Comparison of ENCODE assay signal across 24 mouse cellular contexts in genomic region chr11:32388064-32388463, GRCm38 (mm10). TPM values are rescaled to one million over a fixed set of nuclear protein-coding genes. Genes with fewer than 3 reads are reported as not detected.
DNase-seq lines count a peak whose midpoint lies in the region; ATAC-seq and TF ChIP-seq lines count a peak whose summit lies in the region.
"Had no signal": no experiment of that assay in that cellular context is flagged by ENCODE, and none has a peak within 500 bp of the region (broad histone marks: within the 10 kb centered on the region; RNA-seq: fewer than 3 reads in every experiment).

No protein-coding gene starts in this region.

- no peak overlapping the region for H3K4me3 ChIP-seq in kidney, adult 2 months (ENCODE audit: insufficient read depth, low read depth, low read length)
- H3K4me3 ChIP-seq in lung, embryonic 16.5 days (ENCODE audit: low read length): no peak overlapping the region
- H3K4me3 ChIP-seq: forebrain, embryonic 10.5 days; forebrain, embryonic 13.5 days; hindbrain, embryonic 10.5 days; hindbrain, embryonic 13.5 days had no signal

- WGBS in kidney, adult 2 months: 56% methylated on average over 2 of the region's 2 CpGs
- WGBS in lung, embryonic 16.5 days: 66% methylated on average over 2 of the region's 2 CpGs

- no peaks in the 10 kb centered on the region for H3K9me3 ChIP-seq in lung, embryonic 16.5 days (ENCODE audit: control insufficient read depth, low read length)
- H3K9me3 ChIP-seq: forebrain, embryonic 10.5 days; forebrain, embryonic 13.5 days; G1E; hindbrain, embryonic 10.5 days; hindbrain, embryonic 13.5 days had no signal

- TF ChIP-seq POLR2A in kidney, adult 2 months (IDR thresholded peaks at IDR 0.05; ENCODE audit: low read depth, low read length): no peak

- no peaks in the 10 kb centered on the region for H3K4me1 ChIP-seq in kidney, adult 2 months (ENCODE audit: control insufficient read depth, insufficient read depth, low read length)
- peaks cover 16% of the 10 kb centered on the region for H3K4me1 ChIP-seq in lung, embryonic 16.5 days (replicated peaks; ENCODE audit: control insufficient read depth, insufficient read depth, low read length)

- H3K9ac ChIP-seq in lung, embryonic 16.5 days (ENCODE audit: low read length): no peak overlapping the region
- H3K9ac ChIP-seq: forebrain, embryonic 13.5 days; hindbrain, embryonic 13.5 days had no signal

- H3K4me2 ChIP-seq in lung, embryonic 16.5 days (ENCODE audit: low read depth, low read length): no peak overlapping the region
- H3K4me2 ChIP-seq: forebrain, embryonic 13.5 days; heart, embryonic 11.5 days; hindbrain, embryonic 13.5 days had no signal

- peak; percentile 17 for DNase-seq in kidney, adult 2 months
- DNase-seq in kidney, adult 11 months: no peak
- DNase-seq in kidney, postnatal 10 days: peak; percentile 22
- DNase-seq in kidney, adult 8-10 months: no peak
- DNase-seq in lung, postnatal 14 days: no peak
- DNase-seq: adrenal gland, postnatal 10 days; adrenal gland, postnatal 36 days; B cell, adult 2 months; cerebellum, adult 18-20 months; cerebellum, adult 9-10 months; cerebellum, postnatal 14 days; gastrocnemius, postnatal 10 days; gastrocnemius, postnatal 36 days had no signal

- no peak for TF ChIP-seq CTCF in kidney, adult 2 months (conservative IDR thresholded peaks at IDR 0.05; ENCODE audit: insufficient read depth, insufficient read length, low read depth, low read length)

- no peaks in the 10 kb centered on the region for H3K36me3 ChIP-seq in kidney, adult 2 months (ENCODE audit: control insufficient read depth, insufficient read depth, low read length)
- peaks cover 12% of the 10 kb centered on the region; the same call in 1 of the 2 replicates for H3K36me3 ChIP-seq in lung, embryonic 16.5 days (ENCODE audit: control insufficient read depth, insufficient read depth, low read length)
- H3K36me3 ChIP-seq: G1E had no signal

- H3K27ac ChIP-seq in kidney, adult 2 months (ENCODE audit: insufficient read depth, low read depth, low read length): no peak overlapping the region
- peak overlapping the region; percentile 49 for H3K27ac ChIP-seq in lung, embryonic 16.5 days (ENCODE audit: low read length)
- H3K27ac ChIP-seq: forebrain, embryonic 10.5 days; forebrain, embryonic 13.5 days; hindbrain, embryonic 10.5 days; hindbrain, embryonic 13.5 days had no signal

- ATAC-seq in lung, embryonic 16.5 days (ENCODE audit: low read depth): no peak
- ATAC-seq: forebrain, embryonic 13.5 days; forebrain, embryonic 16.5 days; hindbrain, embryonic 16.5 days; Patski had no signal

- no peaks in the 10 kb centered on the region for H3K27me3 ChIP-seq in kidney, adult 2 months (replicated peaks; ENCODE audit: control insufficient read depth, insufficient read depth, low read length)
- no peaks in the 10 kb centered on the region for H3K27me3 ChIP-seq in lung, embryonic 16.5 days (ENCODE audit: control insufficient read depth, insufficient read depth, low read depth, low read length)
- H3K27me3 ChIP-seq: CH12.LX; forebrain, embryonic 13.5 days; hindbrain, embryonic 13.5 days; Patski had no signal

RNA-seq across cellular contexts. Expression of gene Sh3pxd2b, which starts 40.4 kb away (rescaled TPM):
- polyA plus RNA-seq in kidney, adult 2 months (2012; rRNA removed): 3.7 TPM in 2 replicates
- 23.4 and 23.6 TPM in 2 replicates for polyA plus RNA-seq in lung, embryonic 16.5 days (2015; fragmentation: Nextera tagmentation; extraction: Ambion mirVana)
- polyA plus RNA-seq: G1E had no signal

Comparison
In these comparisons a context has a peak if more than half of its experiments do, and no peak if none do; other contexts are left out.
1. DNase-seq: peak in kidney, adult 2 months (single experiment) and kidney, postnatal 10 days (single experiment); none in kidney, adult 11 months (single experiment), kidney, adult 8-10 months (0 of 2) and lung, postnatal 14 days (single experiment).